Mouse (Mus musculus): Measurements from ENCODE around the gene Ptn. TPM values are rescaled to one million over a fixed set of nuclear protein-coding genes. Genes with fewer than 3 reads are reported as not detected.
"Not testable (repeated sequence)": the region's sequence is repeated elsewhere in the genome, so short reads cannot be mapped to it uniquely, and the experiment has no call there.

Ptn gene
- polyA plus RNA-seq, 1 experiment from 2014 or later: 631 TPM

DNA sequence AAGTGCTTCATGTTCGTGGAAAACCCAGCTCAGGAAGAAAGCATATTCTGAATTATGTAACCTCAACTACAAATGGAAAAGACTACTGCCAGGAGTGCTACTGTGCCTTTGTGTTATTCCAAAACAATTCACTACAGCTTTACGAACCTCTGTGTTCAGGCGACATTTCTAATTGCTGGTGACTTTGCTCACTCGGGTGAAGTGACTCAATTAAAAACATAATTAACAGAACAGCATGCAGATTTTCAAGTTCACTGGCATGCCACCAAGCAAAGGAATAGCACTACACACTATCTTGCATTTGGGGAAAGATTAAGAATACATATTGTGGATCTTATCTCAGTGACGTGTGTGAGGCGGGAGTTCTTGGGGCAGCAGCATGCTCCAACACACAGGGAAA is 57.1 kb downstream of the Ptn start:
- Histone ChIP-seq H3K27ac (replicated peaks) (no peak overlapping the region), H3K4me2 (replicated peaks) (no peak overlapping the region), H3K9ac (no peak overlapping the region), H3K36me3 (peaks cover 6% of the 10 kb centered on the region; the same call in 1 of the 2 replicates), H3K4me1 (no peaks in the 10 kb centered on the region), H3K27me3 (no peaks in the 10 kb centered on the region), H3K9me3 (replicated peaks) (no peaks in the 10 kb centered on the region), H3K4me3 (replicated peaks) (no peak overlapping the region)
- no peak for ATAC-seq (ENCODE audit: insufficient number of reproducible peaks, low FRiP score, low TSS enrichment, low read depth)
- WGBS: 66% methylated on average over 6 of the region's 6 CpGs

DNA sequence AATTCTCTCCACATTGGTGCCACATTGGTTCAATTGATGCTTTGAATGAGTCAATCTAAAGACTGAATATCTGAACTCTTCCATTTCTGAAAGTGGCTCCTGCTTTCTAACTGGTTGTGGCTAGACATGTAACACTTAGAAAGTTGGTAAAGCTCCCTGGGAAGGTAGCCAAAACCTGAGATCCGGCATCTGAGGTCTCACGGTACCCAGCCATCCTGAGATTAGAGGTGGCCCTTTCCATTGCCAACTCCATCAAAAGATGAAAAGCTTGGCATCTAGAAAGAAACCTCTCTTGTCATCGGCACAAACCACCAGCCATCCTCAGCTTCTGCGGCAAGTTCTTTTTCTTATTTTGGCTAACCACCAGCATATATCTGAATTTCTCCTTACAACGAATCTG is 70.2 kb downstream of the Ptn start:
- Histone ChIP-seq H3K27ac (replicated peaks) (no peak overlapping the region), H3K4me2 (replicated peaks) (no peak overlapping the region), H3K36me3 (peaks cover 33% of the 10 kb centered on the region), H3K9me3 (replicated peaks) (no peaks in the 10 kb centered on the region), H3K4me1 (no peaks in the 10 kb centered on the region), H3K4me3 (replicated peaks) (no peak overlapping the region), H3K27me3 (no peaks in the 10 kb centered on the region), H3K9ac (no peak overlapping the region)
- WGBS: 87% methylated on average over 5 of the region's 5 CpGs
- ATAC-seq (ENCODE audit: insufficient number of reproducible peaks, low FRiP score, low TSS enrichment, low read depth): no peak

DNA sequence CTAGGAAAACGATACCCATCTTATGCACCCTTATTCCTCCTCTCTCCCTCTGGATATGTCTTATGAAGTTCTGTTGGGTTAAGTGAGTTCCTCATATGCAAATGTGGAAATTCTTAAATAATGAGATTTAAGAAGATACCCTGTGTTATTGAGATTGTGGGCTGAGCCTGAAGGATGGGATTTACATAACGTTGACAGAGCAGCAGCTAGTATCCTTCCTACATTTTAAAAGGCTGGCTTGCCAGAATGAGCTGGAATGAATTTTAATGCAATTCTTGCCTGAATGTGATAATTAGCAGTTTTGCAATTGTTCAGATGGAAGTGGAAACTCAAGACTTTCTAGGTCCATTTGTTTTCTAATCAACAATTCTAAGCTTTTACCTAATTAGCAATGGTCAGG is 73.3 kb downstream of the Ptn start:
- no peak overlapping the region for H3K4me3 ChIP-seq (replicated peaks)
- no peak for ATAC-seq (ENCODE audit: insufficient number of reproducible peaks, low FRiP score, low TSS enrichment, low read depth)
- no peak overlapping the region for H3K9ac ChIP-seq
- no peak overlapping the region for H3K4me2 ChIP-seq (replicated peaks)
- H3K9me3 ChIP-seq (replicated peaks): no peaks in the 10 kb centered on the region; the same call in 1 of the 2 replicates
- no peaks in the 10 kb centered on the region for H3K4me1 ChIP-seq
- no peak overlapping the region for H3K27ac ChIP-seq (replicated peaks)
- no peaks in the 10 kb centered on the region for H3K27me3 ChIP-seq
- WGBS: 68% methylated on average over 2 of the region's 2 CpGs
- peaks cover 52% of the 10 kb centered on the region for H3K36me3 ChIP-seq

- peaks cover 54% of the 10 kb centered on the region for H3K36me3 ChIP-seq
- ATAC-seq (ENCODE audit: insufficient number of reproducible peaks, low FRiP score, low TSS enrichment, low read depth): not testable (repeated sequence)
These were observed 74.4 kb downstream of the Ptn start for GRCm38 (mm10) chr6:36735622-36736021.

GRCm38 (mm10) chr6:36729811-36730210 is 80.2 kb downstream of the Ptn start:
- ATAC-seq (ENCODE audit: insufficient number of reproducible peaks, low FRiP score, low TSS enrichment, low read depth): not testable (repeated sequence)

More at GRCm38 (mm10) chr6:36735622-36736021, 74.4 kb downstream of the Ptn start:
- not testable (repeated sequence) for H3K9ac ChIP-seq; H3K4me1 ChIP-seq; H3K27me3 ChIP-seq; H3K9me3 ChIP-seq (replicated peaks); H3K4me2 ChIP-seq (replicated peaks); H3K4me3 ChIP-seq (replicated peaks); H3K27ac ChIP-seq (replicated peaks)
- whole genome bisulfite sequencing: 42% methylated on average over 4 of the region's 4 CpGs

GRCm38 (mm10) chr6:36728079-36728478 is 81.9 kb downstream of the Ptn start:
- no peak overlapping the region for H3K4me2 ChIP-seq (replicated peaks)
- no peaks in the 10 kb centered on the region for H3K27me3 ChIP-seq
- no peak overlapping the region for H3K27ac ChIP-seq (replicated peaks)
- H3K4me3 ChIP-seq (replicated peaks): no peak overlapping the region
- no peaks in the 10 kb centered on the region for H3K4me1 ChIP-seq
- H3K9ac ChIP-seq: no peak overlapping the region
- H3K9me3 ChIP-seq (replicated peaks): peaks cover 2% of the 10 kb centered on the region; the same call in 1 of the 2 replicates
- 0 out of 2 replicates have a peak, but pooled peaks have one; percentile 34 for ATAC-seq (ENCODE audit: insufficient number of reproducible peaks, low FRiP score, low TSS enrichment, low read depth)
- WGBS: 71% methylated on average over 7 of the region's 7 CpGs
- H3K36me3 ChIP-seq: peaks cover 30% of the 10 kb centered on the region

More at GRCm38 (mm10) chr6:36729811-36730210, 80.2 kb downstream of the Ptn start:
- H3K27me3 ChIP-seq; H3K9me3 ChIP-seq (replicated peaks); H3K27ac ChIP-seq (replicated peaks); H3K4me1 ChIP-seq; H3K4me3 ChIP-seq (replicated peaks); H3K9ac ChIP-seq; H3K4me2 ChIP-seq (replicated peaks): not testable (repeated sequence)
- 95% methylated on average over 7 of the region's 7 CpGs for WGBS
- H3K36me3 ChIP-seq: peaks cover 43% of the 10 kb centered on the region

DNA sequence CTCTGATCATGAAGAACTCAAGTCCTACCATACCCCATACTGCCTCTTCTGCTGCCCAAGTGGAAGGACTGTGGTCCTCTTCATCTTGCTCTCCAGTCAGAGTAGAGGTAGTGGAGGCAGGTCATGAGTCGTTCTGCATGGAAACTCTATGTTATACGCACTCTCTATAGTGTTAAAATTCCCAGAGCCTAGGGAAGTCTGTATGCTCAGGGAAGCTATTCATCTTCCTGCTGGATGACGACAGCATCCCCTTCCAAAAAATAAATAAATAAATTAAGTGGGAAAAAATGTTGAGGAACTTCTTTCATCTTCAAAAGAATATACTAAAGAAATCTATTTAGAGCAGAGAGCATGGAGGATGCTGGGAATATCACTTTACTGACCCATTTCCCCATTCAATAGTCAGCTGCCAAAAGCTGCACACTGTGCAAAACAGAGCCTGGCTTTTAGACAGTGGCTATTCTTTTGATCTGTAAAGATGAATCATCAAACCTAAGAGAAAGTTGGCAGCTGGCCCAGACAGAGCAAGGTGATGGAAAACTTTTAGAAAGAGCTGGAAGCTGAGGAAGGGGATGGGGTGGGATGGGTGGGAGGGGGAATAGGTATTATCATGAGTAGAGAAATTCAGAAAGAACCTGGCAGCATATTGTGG is 84.4 kb downstream of the Ptn start:
- Histone ChIP-seq H3K27me3 (no peaks in the 10 kb centered on the region), H3K9me3 (replicated peaks) (no peaks in the 10 kb centered on the region), H3K36me3 (peaks cover 6% of the 10 kb centered on the region), H3K4me1 (no peaks in the 10 kb centered on the region), H3K9ac (no peak overlapping the region), H3K4me3 (replicated peaks) (no peak overlapping the region), H3K27ac (replicated peaks) (no peak overlapping the region), H3K4me2 (replicated peaks) (no peak overlapping the region)
- no peak for ATAC-seq (ENCODE audit: insufficient number of reproducible peaks, low FRiP score, low TSS enrichment, low read depth)
- 68% methylated on average over 3 of the region's 3 CpGs for WGBS

DNA sequence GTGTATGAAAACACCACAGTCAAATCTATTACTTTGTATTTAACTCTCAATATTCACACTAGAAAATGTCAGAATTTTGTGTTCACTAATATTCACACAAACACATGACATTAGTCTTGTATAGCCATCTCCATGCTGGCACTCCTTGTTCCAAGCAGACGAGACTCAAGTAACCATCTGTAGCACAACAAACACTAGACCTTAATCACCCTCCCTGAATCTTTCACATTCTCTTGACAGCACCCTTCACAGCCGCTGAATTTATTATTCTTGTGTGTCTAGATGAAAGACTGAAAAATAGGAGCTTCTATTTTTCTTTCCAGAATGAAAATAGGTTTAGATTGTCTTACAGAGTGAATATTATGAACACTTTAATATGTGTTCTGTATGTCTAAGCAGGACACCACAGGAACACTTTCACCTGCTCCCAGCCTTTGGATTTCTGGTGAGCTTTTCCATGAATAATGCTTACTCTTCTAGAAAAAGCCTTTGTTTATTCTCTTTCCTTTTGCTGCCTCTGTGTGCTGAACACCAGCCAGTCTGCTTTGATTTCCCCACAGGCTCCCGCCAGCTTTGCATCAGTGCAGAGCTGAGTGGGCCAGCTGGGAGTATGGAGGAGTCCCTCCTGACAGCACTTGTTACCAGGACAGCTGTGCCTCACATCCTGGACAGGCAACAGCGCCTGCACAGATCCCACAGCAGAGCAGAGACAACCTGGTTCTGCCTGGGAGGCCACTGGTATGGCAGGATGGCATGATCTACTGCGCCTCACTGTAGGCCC is 87.1 kb downstream of the Ptn start:
- H3K27me3 ChIP-seq: no peaks in the 10 kb centered on the region
- H3K4me1 ChIP-seq: no peaks in the 10 kb centered on the region
- H3K4me3 ChIP-seq (replicated peaks): no peak overlapping the region
- H3K27ac ChIP-seq (replicated peaks): 0 out of 2 replicates have a peak overlapping the region, but pooled peaks have one; percentile 36
- H3K9me3 ChIP-seq (replicated peaks): no peaks in the 10 kb centered on the region
- peaks cover 8% of the 10 kb centered on the region; the same call in 1 of the 2 replicates for H3K36me3 ChIP-seq
- no peak overlapping the region for H3K4me2 ChIP-seq (replicated peaks)
- WGBS: 63% methylated on average over 5 of the region's 5 CpGs
- H3K9ac ChIP-seq: no peak overlapping the region
- ATAC-seq (ENCODE audit: insufficient number of reproducible peaks, low FRiP score, low TSS enrichment, low read depth): peak; percentile 60; the same call in 1 of the 2 replicates

DNA sequence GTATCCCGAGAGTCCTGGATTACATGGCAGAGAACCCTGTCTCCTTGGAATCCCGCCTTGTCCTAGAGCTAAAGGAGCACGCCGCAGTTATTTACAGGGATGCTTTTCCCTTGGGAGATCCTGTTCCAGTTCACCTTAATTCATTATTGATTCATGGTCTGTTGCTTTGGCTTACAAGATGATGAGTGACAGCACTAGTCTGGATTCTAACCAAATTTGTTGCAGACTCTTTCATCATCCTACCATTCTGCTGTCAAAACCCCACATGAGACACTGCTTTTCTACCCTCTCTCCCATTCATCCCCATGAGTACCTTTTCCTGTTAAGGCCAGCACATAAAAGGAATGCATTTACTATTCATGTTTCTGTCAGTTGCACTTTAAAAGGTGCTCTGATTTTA is 96.7 kb downstream of the Ptn start:
- no peak for ATAC-seq (ENCODE audit: insufficient number of reproducible peaks, low FRiP score, low TSS enrichment, low read depth)
- Histone ChIP-seq H3K4me2 (replicated peaks) (no peak overlapping the region), H3K27me3 (no peaks in the 10 kb centered on the region), H3K9me3 (replicated peaks) (no peaks in the 10 kb centered on the region), H3K4me3 (replicated peaks) (no peak overlapping the region), H3K36me3 (peaks cover 29% of the 10 kb centered on the region), H3K4me1 (no peaks in the 10 kb centered on the region), H3K9ac (no peak overlapping the region), H3K27ac (replicated peaks) (no peak overlapping the region)
- WGBS: 85% methylated on average over 4 of the region's 4 CpGs

DNA sequence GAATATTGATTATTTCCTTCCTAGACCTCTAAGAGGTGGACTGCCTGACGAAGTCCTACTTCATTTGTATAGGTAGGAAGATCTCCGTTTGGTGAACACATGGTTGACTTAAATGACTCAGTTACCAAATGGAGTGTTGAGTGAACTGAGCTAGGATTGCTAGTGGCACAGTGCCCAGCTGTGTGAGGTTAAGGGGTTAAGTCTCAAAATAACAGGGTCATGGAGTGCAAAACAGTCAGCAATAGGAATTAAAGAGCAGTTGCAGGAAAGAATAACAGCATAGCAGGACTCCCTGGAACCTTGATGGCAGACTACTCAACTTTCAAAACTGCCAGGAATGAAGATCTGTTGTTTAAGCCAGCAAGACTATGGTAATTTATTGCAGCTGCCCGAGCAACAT is 114.5 kb downstream of the Ptn start:
- no peaks in the 10 kb centered on the region for H3K36me3 ChIP-seq
- H3K4me2 ChIP-seq (replicated peaks): no peak overlapping the region
- H3K27me3 ChIP-seq: no peaks in the 10 kb centered on the region
- H3K4me3 ChIP-seq (replicated peaks): no peak overlapping the region
- no peak for ATAC-seq (ENCODE audit: insufficient number of reproducible peaks, low FRiP score, low TSS enrichment, low read depth)
- no peak overlapping the region for H3K9ac ChIP-seq
- H3K4me1 ChIP-seq: no peaks in the 10 kb centered on the region
- no peaks in the 10 kb centered on the region for H3K9me3 ChIP-seq (replicated peaks)
- WGBS: 34% methylated on average over 3 of the region's 3 CpGs
- H3K27ac ChIP-seq (replicated peaks): no peak overlapping the region

GRCm38 (mm10) chr6:36691497-36691896 is 118.5 kb downstream of the Ptn start:
- 18% methylated on average over 1 of the region's 1 CpGs for WGBS
- no peaks in the 10 kb centered on the region for H3K9me3 ChIP-seq (replicated peaks)
- no peak overlapping the region for H3K27ac ChIP-seq (replicated peaks)
- no peak overlapping the region for H3K4me3 ChIP-seq (replicated peaks)
- H3K4me2 ChIP-seq (replicated peaks): no peak overlapping the region
- ATAC-seq (ENCODE audit: insufficient number of reproducible peaks, low FRiP score, low TSS enrichment, low read depth): 0 out of 2 replicates have a peak, but pooled peaks have one; percentile 57
- H3K27me3 ChIP-seq: no peaks in the 10 kb centered on the region
- no peak overlapping the region for H3K9ac ChIP-seq
- H3K36me3 ChIP-seq: no peaks in the 10 kb centered on the region
- H3K4me1 ChIP-seq: no peaks in the 10 kb centered on the region

All from embryonic facial prominence, embryonic 15.5 days (tissue).